Mouse (Mus musculus): ENCODE measurements around the gene Mrpl53.
"Not testable (repeated sequence)": the region's sequence is repeated elsewhere in the genome, so short reads cannot be mapped to it uniquely, and the experiment has no call there.

DNA sequence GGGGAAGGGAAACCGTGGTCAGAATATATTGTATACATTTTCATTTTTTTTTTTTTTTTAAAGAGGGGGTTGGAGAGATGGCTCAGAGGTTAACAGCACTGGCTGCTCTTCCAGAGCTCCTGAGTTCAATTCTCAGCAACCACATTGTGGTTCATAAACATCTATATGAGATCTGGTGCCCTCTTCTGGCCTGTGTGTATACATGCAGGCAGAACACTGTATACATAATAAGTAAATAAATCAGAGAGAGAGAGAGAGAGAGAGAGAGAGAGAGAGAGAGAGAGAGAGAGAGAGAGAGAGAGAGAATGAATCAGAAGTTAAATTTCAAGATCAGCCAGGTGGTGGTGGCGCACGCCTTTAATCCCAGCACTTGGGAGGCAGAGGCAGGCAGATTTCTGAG, 50.6 kb downstream of the Mrpl53 start:
- TF ChIP-seq CTCF (IDR thresholded peaks at IDR 0.05; ENCODE audit: extremely low read depth, insufficient read depth, insufficient read length, insufficient replicate concordance); POLR2A (IDR thresholded peaks at IDR 0.05; ENCODE audit: low read depth, low read length): not testable (repeated sequence)

Data from spleen, adult 2 months (tissue).